ENCODE assay signal across 13 mouse cellular contexts in the genomic region with DNA sequence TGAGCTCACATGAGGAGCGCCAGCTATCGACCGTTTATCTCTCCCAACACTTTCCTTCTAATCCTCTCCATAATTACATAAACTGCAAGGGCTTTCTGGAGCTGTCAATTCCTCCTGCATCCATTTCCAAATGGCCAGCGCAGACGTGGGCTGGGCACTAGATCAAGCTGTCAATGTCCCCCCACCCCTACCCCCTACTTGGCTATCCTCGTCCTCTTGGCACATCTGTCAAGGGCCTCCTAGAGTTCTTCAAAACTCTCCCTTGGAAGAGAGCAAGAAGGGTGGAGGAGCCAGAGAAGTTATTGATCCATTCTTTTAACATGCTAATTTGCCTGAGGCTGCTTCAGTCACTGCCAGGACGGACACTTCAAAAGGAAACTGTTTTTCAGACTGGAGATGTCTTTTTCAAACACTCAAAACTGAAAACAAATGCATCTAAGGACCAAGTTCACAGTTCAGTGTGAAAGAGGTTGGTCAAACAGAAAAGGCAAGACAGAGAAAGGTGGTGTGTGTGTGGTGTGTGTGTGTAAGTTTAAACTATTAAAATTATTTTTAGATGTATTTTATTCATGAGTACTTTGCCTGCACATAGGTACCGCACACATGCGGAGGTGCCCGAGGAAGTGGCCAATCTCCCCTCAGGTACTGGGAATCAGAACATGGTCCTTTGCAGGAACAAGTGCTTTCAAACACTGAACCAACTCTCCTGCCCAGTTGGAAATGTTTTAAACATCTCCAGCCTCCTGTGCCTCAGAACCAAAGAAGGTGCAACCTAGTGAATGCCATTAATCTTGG. TPM values are rescaled to one million over a fixed set of nuclear protein-coding genes. Genes with fewer than 3 reads are reported as not detected.
DNase-seq lines count a peak whose midpoint lies in the region; ATAC-seq and TF ChIP-seq lines count a peak whose summit lies in the region.
"Had no signal": no experiment of that assay in that cellular context is flagged by ENCODE, and none has a peak within 500 bp of the region (broad histone marks: within the 10 kb centered on the region; RNA-seq: fewer than 3 reads in every experiment).

No protein-coding gene starts in this region.

- peak; percentile 17; the same call in 1 of the 2 replicates for ATAC-seq in hindbrain, embryonic 11.5 days (ENCODE audit: low FRiP score)
- ATAC-seq in midbrain, embryonic 12.5 days (ENCODE audit: low FRiP score, low read depth): peak; percentile 24
- ATAC-seq in liver, embryonic 12.5 days: no peak

- 26% methylated on average over 10 of the region's 10 CpGs for WGBS in hindbrain, embryonic 11.5 days
- 21% methylated on average over 10 of the region's 10 CpGs for WGBS in midbrain, embryonic 12.5 days
- 77% methylated on average over 10 of the region's 10 CpGs for WGBS in heart, adult 2 months
- 54% methylated on average over 10 of the region's 10 CpGs for WGBS in liver, embryonic 12.5 days (ENCODE audit: insufficient replicate concordance)

- no peak overlapping the region for H3K4me2 ChIP-seq in hindbrain, embryonic 11.5 days (replicated peaks; ENCODE audit: low read depth, low read length)
- peak overlapping the region; percentile 30 for H3K4me2 ChIP-seq in midbrain, embryonic 12.5 days (replicated peaks)
- H3K4me2 ChIP-seq in liver, embryonic 12.5 days: no peak overlapping the region
- H3K4me2 ChIP-seq: liver, embryonic 11.5 days had no signal

- TF ChIP-seq EP300 in heart, adult 2 months (IDR thresholded peaks at IDR 0.05; ENCODE audit: insufficient read depth, low read depth, low read length): no peak

- H3K27ac ChIP-seq in hindbrain, embryonic 11.5 days (ENCODE audit: low read depth, low read length): peak overlapping the region; percentile 17
- H3K27ac ChIP-seq in midbrain, embryonic 12.5 days (replicated peaks): peak overlapping the region; percentile 78
- H3K27ac ChIP-seq in heart, adult 2 months: no peak overlapping the region
- no peak overlapping the region for H3K27ac ChIP-seq in liver, embryonic 12.5 days

- intact Hi-C loops in left cerebral cortex, postnatal 36 days (cut with DNase I): no loop called here
- intact Hi-C loops in heart, adult 2 months (cut with DNase I): no loop called here

- no peaks in the 10 kb centered on the region for H3K36me3 ChIP-seq in hindbrain, embryonic 11.5 days (ENCODE audit: control insufficient read depth, insufficient read depth, low read length)
- no peaks in the 10 kb centered on the region for H3K36me3 ChIP-seq in midbrain, embryonic 12.5 days
- peaks cover 16% of the 10 kb centered on the region for H3K36me3 ChIP-seq in heart, adult 2 months (ENCODE audit: control insufficient read depth, insufficient read depth, low read length)
- no peaks in the 10 kb centered on the region for H3K36me3 ChIP-seq in liver, embryonic 12.5 days

- H3K9ac ChIP-seq in hindbrain, embryonic 11.5 days (ENCODE audit: low read depth, low read length): no peak overlapping the region
- H3K9ac ChIP-seq in midbrain, embryonic 12.5 days (replicated peaks): no peak overlapping the region
- no peak overlapping the region for H3K9ac ChIP-seq in heart, adult 2 months (ENCODE audit: low read depth, low read length)
- H3K9ac ChIP-seq in liver, embryonic 12.5 days: no peak overlapping the region

- no peaks in the 10 kb centered on the region for H3K9me3 ChIP-seq in hindbrain, embryonic 11.5 days (ENCODE audit: control insufficient read depth, low read length)
- H3K9me3 ChIP-seq in midbrain, embryonic 12.5 days: no peaks in the 10 kb centered on the region
- H3K9me3 ChIP-seq in liver, embryonic 12.5 days (replicated peaks): no peaks in the 10 kb centered on the region

- peak; percentile 42 for DNase-seq in ES-CJ7 (ENCODE audit: low read depth, low spot score)
- DNase-seq in embryo, embryonic 10.5 days (ENCODE audit: low spot score): peak; percentile 61
- DNase-seq in hindbrain, embryonic 11.5 days (ENCODE audit: low spot score): peak; percentile 47
- DNase-seq in left cerebral cortex, postnatal 36 days (ENCODE audit: low spot score in 2 of 2): no peak
- no peak for DNase-seq in heart, adult 2 months
- DNase-seq: adrenal gland, postnatal 36 days; cerebellum, postnatal 36 days; gastrocnemius, postnatal 36 days; kidney, adult 2 months; kidney, postnatal 36 days had no signal

- TF ChIP-seq CTCF in heart, adult 2 months (IDR thresholded peaks at IDR 0.05): no peak

- TF ChIP-seq POLR2A in heart, adult 2 months (IDR thresholded peaks at IDR 0.05; ENCODE audit: insufficient read depth, low read depth, low read length): no peak

- peaks cover 10% of the 10 kb centered on the region for H3K4me1 ChIP-seq in hindbrain, embryonic 11.5 days (replicated peaks; ENCODE audit: control insufficient read depth, insufficient read depth, low read length)
- H3K4me1 ChIP-seq in midbrain, embryonic 12.5 days: peaks cover 63% of the 10 kb centered on the region
- peaks cover 4% of the 10 kb centered on the region; the same call in 1 of the 2 replicates for H3K4me1 ChIP-seq in heart, adult 2 months (ENCODE audit: control insufficient read depth, insufficient read depth, low read length)
- no peaks in the 10 kb centered on the region for H3K4me1 ChIP-seq in liver, embryonic 12.5 days

- H3K79me2 ChIP-seq in heart, adult 2 months (replicated peaks; ENCODE audit: control insufficient read depth, insufficient read depth, low read length): peaks cover 1% of the 10 kb centered on the region; the same call in 1 of the 2 replicates

- H3K27me3 ChIP-seq in hindbrain, embryonic 11.5 days (ENCODE audit: control insufficient read depth, insufficient read depth, low read length): no peaks in the 10 kb centered on the region
- H3K27me3 ChIP-seq in midbrain, embryonic 12.5 days: 0 out of 2 replicates have a peak, but pooled peaks cover 3% of the 10 kb centered on the region
- H3K27me3 ChIP-seq in heart, adult 2 months (ENCODE audit: control insufficient read depth, insufficient read depth, low read length): no peaks in the 10 kb centered on the region
- H3K27me3 ChIP-seq in liver, embryonic 12.5 days (replicated peaks): no peaks in the 10 kb centered on the region

- H3K4me3 ChIP-seq in hindbrain, embryonic 11.5 days (ENCODE audit: low read depth, low read length): no peak overlapping the region
- no peak overlapping the region for H3K4me3 ChIP-seq in midbrain, embryonic 12.5 days
- H3K4me3 ChIP-seq in heart, adult 2 months: no peak overlapping the region
- H3K4me3 ChIP-seq in liver, embryonic 12.5 days: no peak overlapping the region

RNA-seq across cellular contexts. Expression of a gene that starts 20.9 kb away (rescaled TPM):
- polyA plus RNA-seq in hindbrain, embryonic 11.5 days (2014; fragmentation: Nextera tagmentation; extraction: Ambion mirVana): 25.9 and 28.0 TPM in 2 replicates
- polyA plus RNA-seq in midbrain, embryonic 12.5 days (2016; fragmentation: Nextera tagmentation; extraction: Ambion mirVana): 32.9 and 39.4 TPM in 2 replicates
- 100 to 1,000 TPM; 173 to 182 TPM for total RNA-seq in left cerebral cortex, postnatal 36 days (2021)
- total RNA-seq in heart, adult 2 months (2021): 10 to 100 TPM; 25.4 to 45.5 TPM
- polyA plus RNA-seq in heart, adult 2 months (2012; rRNA removed): 28.4 and 62.6 TPM in 2 replicates
- polyA plus RNA-seq in liver, embryonic 12.5 days (2016; fragmentation: Nextera tagmentation; extraction: Ambion mirVana): 1.6 and 1.7 TPM in 2 replicates

Comparison
In these comparisons a context has a peak if more than half of its experiments do, and no peak if none do; other contexts are left out.
1. DNase-seq: peak in ES-CJ7 (single experiment), embryo, embryonic 10.5 days (single experiment) and hindbrain, embryonic 11.5 days (single experiment); none in left cerebral cortex, postnatal 36 days (0 of 2) and heart, adult 2 months (0 of 2).
2. H3K27ac ChIP-seq: peak in hindbrain, embryonic 11.5 days (single experiment) and midbrain, embryonic 12.5 days (single experiment); none in heart, adult 2 months (single experiment) and liver, embryonic 12.5 days (single experiment).
3. RNA of a gene that starts 20.9 kb away (polyA plus RNA-seq): 32.9 to 39.4 TPM in midbrain, embryonic 12.5 days, 28.4 to 62.6 TPM in heart, adult 2 months and 25.9 to 28.0 TPM in hindbrain, embryonic 11.5 days; 1.6 to 1.7 TPM in liver, embryonic 12.5 days; every median in the first group is over 10 times any median in the second.